ENCODE assay signal across 8 mouse cellular contexts in the genomic region with DNA sequence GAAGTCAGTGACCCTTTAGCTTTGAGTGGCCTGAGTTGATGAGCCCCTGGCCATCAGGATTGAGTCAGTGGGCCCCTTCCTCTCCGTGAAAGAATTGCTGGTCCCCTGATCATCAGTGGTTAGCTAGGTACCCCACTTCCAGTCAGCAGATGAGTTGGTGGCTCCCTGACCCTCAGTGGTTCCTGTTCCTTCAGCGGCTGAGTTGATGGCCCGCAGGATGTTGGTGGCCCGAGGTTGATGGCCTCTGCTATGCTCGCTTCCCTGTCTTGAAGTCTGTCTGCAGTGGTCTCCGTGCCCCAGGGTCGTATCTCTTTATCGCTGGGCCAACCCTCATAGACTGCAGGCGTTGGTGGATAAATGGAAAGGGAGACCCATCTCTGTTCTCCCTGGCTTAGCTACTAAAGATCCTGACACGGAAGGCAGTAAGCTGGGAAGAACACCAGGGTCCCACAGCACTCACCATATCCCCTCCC. TPM values are rescaled to one million over a fixed set of nuclear protein-coding genes. Genes with fewer than 3 reads are reported as not detected.
DNase-seq lines count a peak whose midpoint lies in the region; ATAC-seq lines count a peak whose summit lies in the region.

No protein-coding gene starts in this region.

- H3K9ac ChIP-seq in kidney, embryonic 14.5 days (ENCODE audit: low read depth, low read length) = peak overlapping the region; percentile 89
- peak overlapping the region; percentile 73 for H3K9ac ChIP-seq in forebrain, embryonic 15.5 days (replicated peaks)
- peak overlapping the region; percentile 89 for H3K9ac ChIP-seq in liver, embryonic 16.5 days (ENCODE audit: low read depth, low read length)

- no peaks in the 10 kb centered on the region for H3K4me1 ChIP-seq in kidney, embryonic 14.5 days (ENCODE audit: control insufficient read depth, insufficient read depth, low read length)
- peaks cover 9% of the 10 kb centered on the region for H3K4me1 ChIP-seq in forebrain, embryonic 15.5 days
- peaks cover 11% of the 10 kb centered on the region for H3K4me1 ChIP-seq in liver, embryonic 16.5 days (ENCODE audit: control insufficient read depth, low read depth, low read length)

- no peak; the same call in 1 of the 2 replicates for ATAC-seq in kidney, embryonic 14.5 days (ENCODE audit: low FRiP score, low TSS enrichment)
- peak; percentile 3 for ATAC-seq in activated CD4-positive, CD25-positive, alpha-beta regulatory T cell, adult 4 months
- no peak for ATAC-seq in forebrain, embryonic 15.5 days (replicated peaks)
- ATAC-seq in liver, embryonic 16.5 days (ENCODE audit: low read depth) = peak; percentile 33

- 1% methylated on average over 10 of the region's 10 CpGs for WGBS in kidney, embryonic 14.5 days
- WGBS in forebrain, embryonic 15.5 days = 3% methylated on average over 10 of the region's 10 CpGs
- WGBS in liver, embryonic 16.5 days (ENCODE audit: insufficient replicate concordance) = 0% methylated on average over 10 of the region's 10 CpGs

- H3K9me3 ChIP-seq in kidney, embryonic 14.5 days (ENCODE audit: control insufficient read depth, low read length) = no peaks in the 10 kb centered on the region
- H3K9me3 ChIP-seq in forebrain, embryonic 15.5 days = no peaks in the 10 kb centered on the region
- H3K9me3 ChIP-seq in liver, embryonic 16.5 days (replicated peaks; ENCODE audit: control insufficient read depth, low read length) = no peaks in the 10 kb centered on the region

- H3K27ac ChIP-seq in kidney, embryonic 14.5 days (ENCODE audit: low read depth, low read length) = no peak overlapping the region
- no peak overlapping the region; the same call in 1 of the 2 replicates for H3K27ac ChIP-seq in forebrain, embryonic 15.5 days (replicated peaks)
- H3K27ac ChIP-seq in liver, embryonic 16.5 days (ENCODE audit: low read length) = no peak overlapping the region

- no peaks in the 10 kb centered on the region for H3K36me3 ChIP-seq in kidney, embryonic 14.5 days (ENCODE audit: control insufficient read depth, insufficient read depth, low read length)
- no peaks in the 10 kb centered on the region for H3K36me3 ChIP-seq in forebrain, embryonic 15.5 days
- H3K36me3 ChIP-seq in liver, embryonic 16.5 days (ENCODE audit: control insufficient read depth, insufficient read depth) = no peaks in the 10 kb centered on the region

- H3K4me3 ChIP-seq in kidney, embryonic 14.5 days (ENCODE audit: low read length) = peak overlapping the region; percentile 83
- peak overlapping the region; percentile 66 for H3K4me3 ChIP-seq in forebrain, embryonic 15.5 days
- peak overlapping the region; percentile 92 for H3K4me3 ChIP-seq in liver, embryonic 16.5 days (ENCODE audit: low read depth, low read length)

- no peak for DNase-seq in kidney, adult 8-10 months
- DNase-seq in T-cell, adult 2 months (ENCODE audit: low spot score) = no peak
- no peak for DNase-seq in right cerebral cortex, adult 18-20 months
- DNase-seq in thymus, postnatal 4 days = no peak

- H3K27me3 ChIP-seq in kidney, embryonic 14.5 days (ENCODE audit: control insufficient read depth, insufficient read depth, low read length) = no peaks in the 10 kb centered on the region
- no peaks in the 10 kb centered on the region for H3K27me3 ChIP-seq in forebrain, embryonic 15.5 days
- no peaks in the 10 kb centered on the region for H3K27me3 ChIP-seq in liver, embryonic 16.5 days (ENCODE audit: control insufficient read depth, insufficient read depth, low read depth, low read length)

- H3K4me2 ChIP-seq in kidney, embryonic 14.5 days (replicated peaks; ENCODE audit: low read depth, low read length) = peak overlapping the region; percentile 68
- H3K4me2 ChIP-seq in forebrain, embryonic 15.5 days (replicated peaks) = peak overlapping the region; percentile 55
- peak overlapping the region; percentile 95 for H3K4me2 ChIP-seq in liver, embryonic 16.5 days (ENCODE audit: low read depth, low read length)

RNA-seq across cellular contexts. Expression of gene Bbs12, which starts 0.4 kb away (rescaled TPM):
- 8.7 and 10.6 TPM in 2 replicates for polyA plus RNA-seq in kidney, embryonic 14.5 days (2014; fragmentation: Nextera tagmentation; extraction: Ambion mirVana)
- polyA plus RNA-seq in activated CD4-positive, CD25-positive, alpha-beta regulatory T cell, adult 4 months (2017; shearing (Covaris generic)) = 1 to 10 TPM; 5.8 to 6.6 TPM
- 5.2 and 5.7 TPM in 2 replicates for polyA plus RNA-seq in forebrain, embryonic 15.5 days (2015; fragmentation: Nextera tagmentation; extraction: Ambion mirVana)
- polyA plus RNA-seq in liver, embryonic 16.5 days (2015; fragmentation: Nextera tagmentation; extraction: Ambion mirVana) = 2.0 and 2.2 TPM in 2 replicates

RNA-seq across cellular contexts. Expression of gene Cetn4, which starts 0.6 kb away (rescaled TPM):
- polyA plus RNA-seq in kidney, embryonic 14.5 days (2014; fragmentation: Nextera tagmentation; extraction: Ambion mirVana) = 1.2 and 3.7 TPM in 2 replicates
- polyA plus RNA-seq in activated CD4-positive, CD25-positive, alpha-beta regulatory T cell, adult 4 months (2017; shearing (Covaris generic)) = under 1 TPM; 0.31 to 0.75 TPM
- 2.0 and 2.1 TPM in 2 replicates for polyA plus RNA-seq in forebrain, embryonic 15.5 days (2015; fragmentation: Nextera tagmentation; extraction: Ambion mirVana)
- polyA plus RNA-seq in liver, embryonic 16.5 days (2015; fragmentation: Nextera tagmentation; extraction: Ambion mirVana) = 0.95 and 1.1 TPM in 2 replicates

RNA-seq across cellular contexts. Expression of gene Fgf2, which starts 36.2 kb away (rescaled TPM):
- polyA plus RNA-seq in kidney, embryonic 14.5 days (2014; fragmentation: Nextera tagmentation; extraction: Ambion mirVana) = 1.4 and 2.2 TPM in 2 replicates
- under 1 TPM; 0.45 to 0.65 TPM for polyA plus RNA-seq in activated CD4-positive, CD25-positive, alpha-beta regulatory T cell, adult 4 months (2017; shearing (Covaris generic))
- 0.37 and 0.69 TPM in 2 replicates for polyA plus RNA-seq in forebrain, embryonic 15.5 days (2015; fragmentation: Nextera tagmentation; extraction: Ambion mirVana)
- 0.15 and 0.73 TPM in 2 replicates for polyA plus RNA-seq in liver, embryonic 16.5 days (2015; fragmentation: Nextera tagmentation; extraction: Ambion mirVana)

Comparison
In these comparisons a context has a peak if more than half of its experiments do, and no peak if none do; other contexts are left out.
1. ATAC-seq: peak in activated CD4-positive, CD25-positive, alpha-beta regulatory T cell, adult 4 months (single experiment) and liver, embryonic 16.5 days (single experiment); none in kidney, embryonic 14.5 days (single experiment) and forebrain, embryonic 15.5 days (single experiment).
2. Peak in every context shown above with its lines, with median percentiles within 50 percentile points of each other: H3K4me2 ChIP-seq, H3K4me3 ChIP-seq and H3K9ac ChIP-seq.